Mouse (Mus musculus): ENCODE data around the gene Tet3. TPM values are rescaled to one million over a fixed set of nuclear protein-coding genes. Genes with fewer than 3 reads are reported as not detected.
"Not testable (repeated sequence)": the region's sequence is repeated elsewhere in the genome, so short reads cannot be mapped to it uniquely, and the experiment has no call there.

Gene Tet3
- polyA plus RNA-seq, 1 experiment from 2014 or later = 45.1 TPM

DNA sequence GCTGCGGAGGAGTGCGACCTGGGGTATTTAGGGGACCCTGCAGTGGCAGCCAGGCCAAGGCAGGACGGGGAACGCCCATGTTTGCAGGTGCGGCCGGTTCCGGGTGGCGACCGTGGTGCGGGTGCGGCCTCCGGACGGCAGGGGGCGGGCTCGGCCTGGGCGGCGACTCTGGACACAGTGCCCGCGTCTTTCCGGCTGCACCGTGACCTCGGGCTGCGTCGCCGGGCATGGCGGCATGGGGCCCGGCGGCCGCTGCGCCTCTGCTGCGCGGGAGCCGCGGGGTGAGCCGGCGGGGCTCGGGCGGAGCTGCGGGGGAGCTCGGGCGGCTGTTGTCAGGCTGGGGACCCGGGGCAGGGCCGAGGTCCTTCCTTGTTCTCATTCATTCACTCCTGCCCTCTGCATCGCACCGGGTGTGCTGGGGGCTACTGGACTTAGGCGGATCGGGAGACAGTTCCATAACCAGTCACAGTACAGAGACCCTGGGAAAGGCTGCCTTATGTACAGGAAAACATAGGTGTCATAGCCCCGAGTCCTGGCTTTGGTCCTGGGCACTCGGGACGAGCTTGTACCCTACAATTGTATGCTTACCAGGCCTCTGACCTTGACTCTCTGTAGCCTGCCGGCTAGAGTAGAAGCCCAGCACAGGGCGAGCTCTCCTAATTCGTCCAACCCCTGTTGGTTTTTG is 109.5 kb downstream of the Tet3 start:
- H3K27ac ChIP-seq (replicated peaks) = peak overlapping the region; percentile 94
- peaks cover 38% of the 10 kb centered on the region for H3K36me3 ChIP-seq (replicated peaks)
- peaks cover 26% of the 10 kb centered on the region for H3K4me1 ChIP-seq
- peak overlapping the region; percentile 96 for H3K4me3 ChIP-seq
- H3K9me3 ChIP-seq = no peaks in the 10 kb centered on the region
- no peaks in the 10 kb centered on the region for H3K27me3 ChIP-seq (replicated peaks; ENCODE audit: low read depth, poor library complexity, severe bottlenecking)
- DNase-seq (ENCODE audit: low spot score) = peak; percentile 92
- under 1% methylated on average over 53 of the region's 53 CpGs for WGBS

DNA sequence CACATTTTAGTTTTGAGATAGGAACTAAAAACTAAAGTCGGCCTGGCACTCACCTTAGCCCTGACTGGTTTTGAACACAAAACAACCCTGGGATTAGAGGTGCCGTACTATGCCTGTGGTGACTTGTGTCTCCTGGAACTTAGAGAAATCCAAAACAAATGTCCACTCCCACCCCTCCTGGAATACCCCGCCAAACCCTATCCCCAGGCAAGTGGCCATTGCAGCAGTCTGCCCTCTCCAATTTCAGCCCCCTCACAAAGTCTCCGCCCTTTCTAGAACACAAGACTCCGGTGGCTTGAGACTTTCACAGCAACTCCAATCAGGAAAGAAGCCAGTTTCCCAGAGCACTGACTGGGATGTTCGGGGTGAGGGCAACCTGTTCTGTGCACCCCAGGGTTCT is 110.0 kb downstream of the Tet3 start, which contains the start of gene Bola3:
Gene Bola3 (plus strand): TSS at position 275 of the 400 bp plus-strand sequence.
- H3K27ac ChIP-seq (replicated peaks) = peak within 1 kb of the TSS; percentile 94
- H3K36me3 ChIP-seq (replicated peaks) = peaks cover 37% of the 10 kb centered on the region
- H3K9me3 ChIP-seq = no peaks in the 10 kb centered on the region
- peaks cover 26% of the 10 kb centered on the region for H3K4me1 ChIP-seq
- H3K4me3 ChIP-seq = peak within 1 kb of the TSS; percentile 96
- no peak for DNase-seq (ENCODE audit: low spot score)
- no peaks in the 10 kb centered on the region for H3K27me3 ChIP-seq (replicated peaks; ENCODE audit: low read depth, poor library complexity, severe bottlenecking)
- 24% methylated on average over 6 of the region's 6 CpGs for WGBS

- H3K4me1 ChIP-seq = peaks cover 26% of the 10 kb centered on the region
- H3K36me3 ChIP-seq (replicated peaks) = peaks cover 34% of the 10 kb centered on the region
- H3K27me3 ChIP-seq (replicated peaks; ENCODE audit: low read depth, poor library complexity, severe bottlenecking) = no peaks in the 10 kb centered on the region
- H3K27ac ChIP-seq (replicated peaks) = no peak overlapping the region
- no peaks in the 10 kb centered on the region for H3K9me3 ChIP-seq
- no peak for DNase-seq (ENCODE audit: low spot score)
- 91% methylated on average over 3 of the region's 3 CpGs for WGBS
- no peak overlapping the region for H3K4me3 ChIP-seq
Measured at GRCm38 (mm10) chr6:83347916-83348315, 111.0 kb downstream of the Tet3 start.

GRCm38 (mm10) chr6:83345285-83345684 is 113.6 kb downstream of the Tet3 start:
- peaks cover 16% of the 10 kb centered on the region for H3K4me1 ChIP-seq
- not testable (repeated sequence) for H3K27me3 ChIP-seq (replicated peaks; ENCODE audit: low read depth, poor library complexity, severe bottlenecking); H3K4me3 ChIP-seq; DNase-seq (ENCODE audit: low spot score); H3K9me3 ChIP-seq; H3K27ac ChIP-seq (replicated peaks)
- peaks cover 46% of the 10 kb centered on the region for H3K36me3 ChIP-seq (replicated peaks)
- 89% methylated on average over 8 of the region's 8 CpGs for WGBS

DNA sequence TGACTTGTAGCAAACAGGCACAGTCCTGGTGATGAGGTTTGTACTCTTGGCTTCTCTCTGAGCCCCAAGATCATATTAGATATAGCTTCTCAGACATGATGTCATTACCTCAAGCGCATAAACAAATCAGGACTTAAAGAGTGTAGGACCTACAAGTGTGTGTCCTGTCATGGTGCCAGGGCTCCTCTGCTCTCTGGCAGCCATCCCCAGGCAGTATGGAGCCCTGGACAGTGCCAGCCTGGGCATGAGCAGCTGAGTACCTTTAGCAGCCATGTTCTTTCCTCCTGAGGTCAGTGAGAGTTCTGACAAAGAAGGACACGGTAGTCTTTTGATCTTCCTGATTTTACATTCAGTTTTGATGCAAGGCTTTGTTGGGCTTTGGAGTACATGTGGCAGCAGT is 115.9 kb downstream of the Tet3 start:
- 96% methylated on average over 2 of the region's 2 CpGs for WGBS
- DNase-seq (ENCODE audit: low spot score) = no peak
- no peaks in the 10 kb centered on the region for H3K27me3 ChIP-seq (replicated peaks; ENCODE audit: low read depth, poor library complexity, severe bottlenecking)
- no peaks in the 10 kb centered on the region for H3K9me3 ChIP-seq
- no peak overlapping the region for H3K27ac ChIP-seq (replicated peaks)
- H3K4me3 ChIP-seq = no peak overlapping the region
- no peaks in the 10 kb centered on the region for H3K4me1 ChIP-seq
- peaks cover 68% of the 10 kb centered on the region for H3K36me3 ChIP-seq (replicated peaks)

DNA sequence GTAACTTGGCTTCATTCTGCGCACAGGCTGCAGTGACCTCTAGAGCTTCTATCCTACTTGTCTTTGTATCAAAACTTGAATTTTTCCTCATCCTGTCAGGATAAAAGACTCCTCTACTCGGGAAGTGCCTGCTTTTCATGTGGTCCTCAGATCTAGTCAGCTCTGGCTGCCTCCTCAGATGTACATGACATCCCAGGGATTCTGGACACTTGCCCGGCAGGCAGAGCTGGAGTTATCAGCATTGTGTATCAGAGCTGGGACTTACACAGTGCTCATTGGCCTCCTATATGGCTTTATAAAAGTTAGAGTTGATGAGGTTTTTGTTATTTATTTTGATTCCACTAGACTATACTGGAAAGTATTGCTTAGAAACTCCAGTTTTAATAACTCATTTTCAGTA is 117.5 kb downstream of the Tet3 start:
- H3K27me3 ChIP-seq (replicated peaks; ENCODE audit: low read depth, poor library complexity, severe bottlenecking) = no peaks in the 10 kb centered on the region
- no peaks in the 10 kb centered on the region for H3K9me3 ChIP-seq
- 83% methylated on average over 3 of the region's 3 CpGs for WGBS
- H3K36me3 ChIP-seq (replicated peaks) = peaks cover 80% of the 10 kb centered on the region
- no peaks in the 10 kb centered on the region for H3K4me1 ChIP-seq
- DNase-seq (ENCODE audit: low spot score) = no peak
- H3K4me3 ChIP-seq = no peak overlapping the region
- no peak overlapping the region for H3K27ac ChIP-seq (replicated peaks)

DNA sequence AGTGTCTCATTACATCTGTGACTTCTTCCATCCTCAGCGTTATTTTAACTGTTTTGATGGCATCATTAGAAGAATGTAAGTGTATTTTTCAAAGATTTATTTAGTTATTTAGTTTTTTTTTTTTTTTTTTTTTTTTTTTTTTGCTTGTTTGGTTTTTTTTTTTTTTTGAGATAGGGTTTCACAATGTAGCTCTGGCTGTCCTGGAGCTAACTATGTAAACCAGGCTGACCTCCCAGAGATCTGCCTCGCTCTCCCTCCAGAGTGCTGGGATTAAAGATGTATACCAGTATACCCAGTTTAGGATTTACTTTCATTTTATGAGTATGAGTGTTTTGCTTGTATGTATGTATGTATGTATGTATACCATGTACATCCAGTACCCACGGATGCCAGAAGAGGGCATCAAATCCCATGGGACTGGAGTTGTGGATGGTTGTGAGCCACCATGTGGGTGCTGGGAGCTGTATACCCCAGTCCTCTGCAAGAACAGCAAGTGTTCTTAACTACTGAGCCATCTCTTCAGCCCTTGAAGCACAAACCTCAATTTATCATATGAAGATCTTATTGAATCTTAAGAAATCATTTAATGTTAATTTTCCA is 131.2 kb downstream of the Tet3 start:
- peak overlapping the region; percentile 86; the same call in 1 of the 2 replicates for H3K4me3 ChIP-seq
- H3K27me3 ChIP-seq (replicated peaks; ENCODE audit: low read depth, poor library complexity, severe bottlenecking) = no peaks in the 10 kb centered on the region
- H3K27ac ChIP-seq (replicated peaks) = no peak overlapping the region
- peaks cover 40% of the 10 kb centered on the region for H3K36me3 ChIP-seq (replicated peaks)
- H3K9me3 ChIP-seq = no peaks in the 10 kb centered on the region
- WGBS = 88% methylated on average over 3 of the region's 3 CpGs
- no peak for DNase-seq (ENCODE audit: low spot score)
- H3K4me1 ChIP-seq = peaks cover 15% of the 10 kb centered on the region

GRCm38 (mm10) chr6:83326761-83327160 is 132.1 kb downstream of the Tet3 start:
- Histone ChIP-seq H3K27me3 (replicated peaks; ENCODE audit: low read depth, poor library complexity, severe bottlenecking) (no peaks in the 10 kb centered on the region), H3K4me1 (peaks cover 15% of the 10 kb centered on the region), H3K27ac (replicated peaks) (no peak overlapping the region), H3K36me3 (replicated peaks) (peaks cover 31% of the 10 kb centered on the region), H3K9me3 (no peaks in the 10 kb centered on the region), H3K4me3 (peak overlapping the region; percentile 86)
- WGBS = 77% methylated on average over 6 of the region's 6 CpGs
- no peak for DNase-seq (ENCODE audit: low spot score)

DNA sequence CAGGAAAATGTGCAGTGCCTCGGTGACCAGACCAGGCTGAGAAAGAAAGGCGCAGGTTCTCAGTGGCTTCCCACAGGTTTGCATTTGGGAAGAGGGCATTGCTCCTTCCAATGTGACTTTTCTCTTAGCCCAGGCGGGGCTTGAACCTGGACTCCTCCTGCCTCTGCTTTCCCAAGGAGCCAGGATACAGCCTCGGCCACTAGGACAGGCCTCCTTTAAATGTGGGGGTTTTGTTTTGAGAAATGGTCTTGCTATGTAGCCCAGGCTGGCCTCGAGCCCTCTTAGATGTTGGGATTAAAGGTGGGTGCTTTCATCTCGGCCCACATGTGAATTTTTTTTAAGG is 132.5 kb downstream of the Tet3 start:
- Histone ChIP-seq H3K9me3 (no peaks in the 10 kb centered on the region), H3K4me3 (peak overlapping the region; percentile 86), H3K27me3 (replicated peaks; ENCODE audit: low read depth, poor library complexity, severe bottlenecking) (no peaks in the 10 kb centered on the region), H3K36me3 (replicated peaks) (peaks cover 27% of the 10 kb centered on the region), H3K27ac (replicated peaks) (peak overlapping the region; percentile 97), H3K4me1 (peaks cover 15% of the 10 kb centered on the region)
- WGBS = 10% methylated on average over 6 of the region's 6 CpGs
- DNase-seq (ENCODE audit: low spot score) = no peak

DNA sequence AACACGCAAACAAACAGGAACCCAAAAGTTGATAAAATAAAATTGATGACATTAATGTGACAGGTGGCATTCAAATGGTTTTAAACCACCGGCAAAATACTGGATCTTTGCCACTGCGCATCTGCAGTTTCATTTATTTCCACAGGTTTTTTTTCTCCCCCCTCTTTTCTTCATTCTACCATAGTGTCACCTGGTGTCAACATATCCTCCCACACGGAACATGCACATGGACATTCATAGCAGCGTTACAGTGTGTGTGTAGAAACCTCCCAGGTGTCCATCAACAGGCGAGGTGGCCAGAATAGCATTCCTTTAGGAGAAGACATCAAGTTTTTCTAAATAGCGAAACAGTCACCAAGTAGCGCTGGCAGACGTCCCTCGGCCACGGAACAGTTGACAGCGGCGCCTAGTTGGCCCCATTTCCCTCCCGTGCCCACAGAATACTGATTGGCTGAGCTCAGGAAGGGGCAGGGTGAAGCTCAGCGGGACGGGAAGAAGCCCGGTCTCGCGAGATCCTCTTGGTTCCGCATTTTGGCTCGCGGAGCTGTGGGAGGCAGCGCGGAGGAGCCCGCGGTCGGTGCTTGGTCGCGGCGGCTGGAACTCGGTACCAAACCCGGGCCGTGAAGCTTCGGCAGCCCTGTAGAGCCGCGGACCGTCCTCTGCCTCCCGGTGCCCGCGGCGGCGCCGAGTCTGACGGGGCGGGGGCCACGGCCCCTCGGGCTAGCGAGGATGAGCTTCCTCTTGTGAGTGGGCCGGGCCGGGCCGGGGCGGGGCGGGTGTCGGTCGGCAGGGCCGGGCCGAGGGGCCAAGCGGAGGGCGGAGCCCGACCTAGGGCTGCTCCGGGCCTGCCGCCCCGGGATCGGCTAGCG is 133.1 kb downstream of the Tet3 start, which contains the start of the genes Mthfd2 and Mob1a:
Gene Mthfd2 (minus strand): TSS at position 384 of the 869 bp plus-strand sequence.
Gene Mob1a (plus strand): TSS at position 492 of the 869 bp plus-strand sequence.
- Histone ChIP-seq H3K9me3 (no peaks in the 10 kb centered on the region), H3K4me1 (peaks cover 15% of the 10 kb centered on the region), H3K27me3 (replicated peaks; ENCODE audit: low read depth, poor library complexity, severe bottlenecking) (no peaks in the 10 kb centered on the region), H3K36me3 (replicated peaks) (peaks cover 21% of the 10 kb centered on the region), H3K4me3 (peak within 1 kb of the TSS; percentile 86), H3K27ac (replicated peaks) (peak within 1 kb of the TSS; percentile 97)
- WGBS = 2% methylated on average over 65 of the region's 65 CpGs
- peak; percentile 94 for DNase-seq (ENCODE audit: low spot score)

DNA sequence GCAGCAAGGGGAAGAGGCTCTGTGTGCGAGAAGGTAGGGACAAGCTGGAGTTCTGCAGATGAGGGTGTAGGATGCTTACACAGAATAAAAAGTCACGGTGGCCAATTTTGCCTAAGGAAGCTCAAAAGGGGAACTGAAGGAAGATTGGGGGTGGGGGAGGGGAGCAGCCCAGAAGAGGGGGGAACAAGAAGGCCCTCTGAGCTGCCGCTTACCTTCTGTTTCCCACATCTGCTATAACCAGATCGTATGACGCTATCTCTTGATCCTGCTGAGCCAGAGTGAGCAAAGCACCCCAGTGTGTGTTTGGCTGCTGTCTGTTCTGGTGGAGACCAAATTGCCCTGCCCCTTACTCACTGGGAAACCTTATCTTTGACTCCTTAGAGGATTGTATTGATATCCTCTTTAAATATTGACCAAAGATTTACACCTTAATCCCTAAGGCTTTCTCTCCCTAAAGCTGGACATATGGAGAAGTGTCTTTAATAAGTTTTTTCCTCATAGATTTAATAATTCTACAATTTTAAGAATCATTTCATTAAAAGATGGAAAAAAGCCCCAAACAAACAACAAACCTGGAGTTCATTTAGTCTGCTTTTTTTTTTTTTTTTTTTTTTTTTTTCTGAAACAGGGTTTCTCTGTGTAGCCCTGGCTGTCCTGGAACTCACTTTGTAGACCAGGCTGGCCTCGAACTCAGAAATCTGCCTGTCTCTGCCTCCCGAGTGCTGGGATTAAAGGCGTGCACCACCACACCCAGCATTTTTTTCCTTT is 135.0 kb downstream of the Tet3 start:
- Histone ChIP-seq H3K36me3 (replicated peaks) (peaks cover 7% of the 10 kb centered on the region), H3K4me1 (peaks cover 15% of the 10 kb centered on the region), H3K27me3 (replicated peaks; ENCODE audit: low read depth, poor library complexity, severe bottlenecking) (no peaks in the 10 kb centered on the region), H3K27ac (replicated peaks) (no peak overlapping the region), H3K4me3 (no peak overlapping the region), H3K9me3 (no peaks in the 10 kb centered on the region)
- 69% methylated on average over 8 of the region's 8 CpGs for WGBS
- no peak for DNase-seq (ENCODE audit: low spot score)

GRCm38 (mm10) chr6:83322794-83323193 is 136.1 kb downstream of the Tet3 start:
- H3K27me3 ChIP-seq (replicated peaks; ENCODE audit: low read depth, poor library complexity, severe bottlenecking) = no peaks in the 10 kb centered on the region
- WGBS = 53% methylated on average over 2 of the region's 2 CpGs
- H3K9me3 ChIP-seq = no peaks in the 10 kb centered on the region
- no peak overlapping the region for H3K27ac ChIP-seq (replicated peaks)
- no peak for DNase-seq (ENCODE audit: low spot score)
- no peak overlapping the region for H3K4me3 ChIP-seq
- peaks cover 15% of the 10 kb centered on the region for H3K4me1 ChIP-seq
- peaks cover 2% of the 10 kb centered on the region; the same call in 1 of the 2 replicates for H3K36me3 ChIP-seq (replicated peaks)
